Mouse (Mus musculus) 3T3-L1 (cell line): Measurements from ENCODE around the gene Rbm39.
"Not testable (repeated sequence)": the region's sequence is repeated elsewhere in the genome, so short reads cannot be mapped to it uniquely, and the experiment has no call there.

Experiments used
- DNase-seq: peaks from one replicate; pipeline ENCODE4 v3.0.0-alpha.2; 2015; ENCODE audit warnings: low read depth, low spot score

Rbm39 gene

GRCm38 (mm10) chr2:156180824-156181590, 969 bp upstream of the Rbm39 start:
- peak; percentile 32 for DNase-seq

GRCm38 (mm10) chr2:156179796-156180093, 293 bp downstream of the Rbm39 start:
- no peak for DNase-seq

GRCm38 (mm10) chr2:156179046-156179795, 817 bp downstream of the Rbm39 start:
- DNase-seq, result peak; percentile 68

- peak; percentile 48 for DNase-seq
These were observed 2.4 kb downstream of the Rbm39 start for GRCm38 (mm10) chr2:156177651-156178050.

- no peak for DNase-seq
These were observed 3.0 kb downstream of the Rbm39 start for GRCm38 (mm10) chr2:156177079-156177478.

GRCm38 (mm10) chr2:156166557-156166956, 13.5 kb downstream of the Rbm39 start:
- DNase-seq, result no peak

GRCm38 (mm10) chr2:156165478-156165877, 14.6 kb downstream of the Rbm39 start:
- no peak for DNase-seq

GRCm38 (mm10) chr2:156151538-156151937, 28.5 kb downstream of the Rbm39 start:
- DNase-seq, result peak; percentile 55

- no peak for DNase-seq
These were observed 32.6 kb downstream of the Rbm39 start for GRCm38 (mm10) chr2:156147316-156147915.

GRCm38 (mm10) chr2:156146272-156146989, 33.6 kb downstream of the Rbm39 start:
- DNase-seq, result peak; percentile 54

- DNase-seq, result peak; percentile 45
These were observed 34.4 kb downstream of the Rbm39 start for GRCm38 (mm10) chr2:156145486-156146130.

GRCm38 (mm10) chr2:156143953-156144724, 35.9 kb downstream of the Rbm39 start, which contains the start of the genes Romo1 and Nfs1:
Gene Romo1, plus strand, starts transcription at chr2:156144039.
Gene Nfs1, minus strand, starts transcription at chr2:156144186.
- DNase-seq, result peak; percentile 96

- DNase-seq, result no peak
These were observed 36.7 kb downstream of the Rbm39 start for GRCm38 (mm10) chr2:156143367-156143766.

- peak; percentile 51 for DNase-seq
These were observed 37.2 kb downstream of the Rbm39 start for GRCm38 (mm10) chr2:156142820-156143219.

- DNase-seq, result peak; percentile 50
These were observed 44.3 kb downstream of the Rbm39 start for GRCm38 (mm10) chr2:156135695-156136094.

- no peak for DNase-seq
These were observed 45.9 kb downstream of the Rbm39 start for GRCm38 (mm10) chr2:156134161-156134560.

- no peak for DNase-seq
These were observed 53.0 kb downstream of the Rbm39 start, which contains the start of gene Gm28036 for GRCm38 (mm10) chr2:156126992-156127391. Gene Gm28036, minus strand, starts transcription at chr2:156127092.

- DNase-seq, result no peak
These were observed 56.3 kb downstream of the Rbm39 start for GRCm38 (mm10) chr2:156123731-156124130.

GRCm38 (mm10) chr2:156119566-156119965, 60.5 kb downstream of the Rbm39 start:
- DNase-seq, result peak; percentile 90

- DNase-seq, result not testable (repeated sequence)
These were observed 68.0 kb downstream of the Rbm39 start for GRCm38 (mm10) chr2:156112080-156112423.
